Mouse (Mus musculus): ENCODE data around the gene Rerg.

Gene Rerg

GRCm38 (mm10) chr6:137161491-137162088, 8.7 kb downstream of the Rerg start:
- DNase-seq: no peak

DNA sequence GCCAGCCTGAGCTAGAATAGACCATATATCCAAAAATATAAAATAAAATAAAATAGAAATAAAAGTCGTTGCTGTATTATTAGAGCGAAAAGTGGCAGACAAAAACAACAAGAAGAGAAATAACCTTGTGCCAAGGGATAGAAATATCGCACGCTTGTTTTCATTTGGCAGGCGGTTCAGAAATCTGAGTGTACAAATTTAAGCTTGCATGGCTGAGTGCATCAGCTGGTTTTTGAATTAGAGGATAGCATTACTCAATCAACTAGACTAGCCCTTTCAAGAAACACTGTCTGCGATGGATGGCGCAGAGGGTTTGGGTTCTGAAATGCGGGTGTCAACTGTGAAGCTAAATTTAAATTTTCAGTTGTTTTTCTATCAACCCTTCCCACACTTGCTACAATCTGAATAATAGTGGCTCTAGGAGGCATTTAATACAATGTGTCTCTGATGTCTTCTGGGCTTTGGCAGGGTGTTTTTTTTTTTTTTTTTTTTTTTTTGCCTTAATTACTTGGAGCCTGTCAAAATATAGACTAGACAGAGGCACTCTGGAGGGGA, 10.8 kb downstream of the Rerg start:
- DNase-seq: no peak

GRCm38 (mm10) chr6:137156437-137157219, 13.7 kb downstream of the Rerg start:
- peak; percentile 38 for DNase-seq

DNA sequence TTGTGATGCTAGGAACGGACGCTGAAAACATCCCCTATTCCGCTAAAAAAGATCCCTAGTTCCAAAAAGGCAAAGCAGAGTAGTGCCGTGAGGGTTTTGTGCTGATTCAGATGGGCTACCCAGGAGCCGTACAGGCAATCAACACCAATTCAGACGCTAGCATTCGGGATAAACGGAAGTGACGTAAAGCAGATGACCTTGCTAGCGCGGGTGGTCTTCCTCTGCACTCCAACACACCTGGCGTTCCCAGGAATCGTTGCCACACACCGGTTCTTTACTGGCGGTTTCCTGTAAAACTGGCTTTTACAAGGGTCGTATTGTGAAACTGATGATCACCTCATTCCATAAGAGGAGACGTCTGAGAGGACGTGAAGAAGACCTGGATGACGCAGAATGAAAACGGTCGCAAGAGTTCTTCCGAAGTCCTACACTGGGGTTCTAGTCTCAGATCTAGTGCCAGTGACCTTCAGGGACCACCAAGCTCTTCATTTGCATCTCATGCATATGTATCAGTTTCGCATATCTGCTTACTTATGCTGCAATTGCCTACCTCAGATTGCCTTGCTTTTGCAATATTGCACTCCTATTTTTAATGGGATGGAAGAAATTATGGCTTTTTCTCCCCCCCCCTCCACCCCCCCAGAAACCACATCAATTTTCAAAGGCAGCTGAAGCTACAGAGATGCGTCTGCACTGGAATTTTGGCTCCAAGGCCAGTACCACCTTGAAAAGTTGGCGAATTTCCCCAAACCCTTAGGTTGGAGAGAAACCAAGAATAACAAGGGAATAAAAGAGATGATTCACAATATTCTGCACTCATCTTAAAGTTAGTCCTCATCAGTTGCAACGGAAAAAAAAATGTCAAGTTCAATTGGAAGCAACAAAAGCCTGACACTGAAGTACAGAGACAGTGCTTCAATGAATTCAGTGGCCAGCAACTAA, 14.8 kb downstream of the Rerg start:
- DNase-seq: no peak

DNA sequence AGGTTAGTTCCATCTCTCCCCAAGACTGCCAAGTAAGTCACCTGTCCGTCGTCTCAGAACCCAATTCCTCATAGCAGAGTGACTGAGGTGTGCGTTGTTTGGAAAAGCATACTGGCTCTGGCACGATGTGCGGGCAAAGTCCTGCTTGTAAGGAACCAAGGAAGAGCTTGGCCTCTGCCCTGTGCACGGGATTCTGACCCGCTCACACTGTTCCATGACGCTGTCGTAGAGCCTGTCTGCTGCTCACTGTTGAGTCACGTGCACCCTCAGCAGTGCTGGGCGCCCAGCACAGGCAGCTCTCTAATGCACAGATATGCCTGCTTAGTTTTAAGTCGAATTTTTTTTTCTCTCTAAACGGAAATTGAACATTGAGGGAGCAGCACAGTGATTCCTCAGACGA, 17.3 kb downstream of the Rerg start:
- no peak for DNase-seq

GRCm38 (mm10) chr6:137151015-137151414, 19.3 kb downstream of the Rerg start:
- no peak for DNase-seq

GRCm38 (mm10) chr6:137149833-137150232, 20.5 kb downstream of the Rerg start:
- no peak for DNase-seq

- DNase-seq: no peak
Measured at GRCm38 (mm10) chr6:137146910-137147309, 23.4 kb downstream of the Rerg start.

DNA sequence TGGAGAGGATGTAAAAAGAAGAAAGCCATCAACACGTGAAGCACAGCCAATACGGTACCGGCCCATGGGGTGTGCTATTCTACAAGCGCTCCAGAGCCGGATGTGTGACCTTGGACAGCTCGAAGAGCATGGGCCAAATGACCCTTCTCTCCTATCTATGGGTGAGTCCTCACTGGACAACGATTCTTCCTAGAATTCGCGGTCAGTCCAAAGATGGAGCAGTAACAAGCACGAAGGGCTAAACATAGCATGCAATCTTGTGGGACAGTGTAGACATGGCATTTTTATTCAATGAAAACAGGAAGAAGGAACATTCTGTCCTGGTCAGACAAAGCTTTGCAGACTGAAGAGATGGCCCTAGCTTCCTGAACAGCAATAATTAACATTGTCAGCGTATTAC, 24.7 kb downstream of the Rerg start:
- no peak for DNase-seq

- DNase-seq: no peak
Measured at GRCm38 (mm10) chr6:137144958-137145535, 25.2 kb downstream of the Rerg start.

- no peak for DNase-seq
Measured at GRCm38 (mm10) chr6:137144526-137144840, 25.8 kb downstream of the Rerg start.

DNA sequence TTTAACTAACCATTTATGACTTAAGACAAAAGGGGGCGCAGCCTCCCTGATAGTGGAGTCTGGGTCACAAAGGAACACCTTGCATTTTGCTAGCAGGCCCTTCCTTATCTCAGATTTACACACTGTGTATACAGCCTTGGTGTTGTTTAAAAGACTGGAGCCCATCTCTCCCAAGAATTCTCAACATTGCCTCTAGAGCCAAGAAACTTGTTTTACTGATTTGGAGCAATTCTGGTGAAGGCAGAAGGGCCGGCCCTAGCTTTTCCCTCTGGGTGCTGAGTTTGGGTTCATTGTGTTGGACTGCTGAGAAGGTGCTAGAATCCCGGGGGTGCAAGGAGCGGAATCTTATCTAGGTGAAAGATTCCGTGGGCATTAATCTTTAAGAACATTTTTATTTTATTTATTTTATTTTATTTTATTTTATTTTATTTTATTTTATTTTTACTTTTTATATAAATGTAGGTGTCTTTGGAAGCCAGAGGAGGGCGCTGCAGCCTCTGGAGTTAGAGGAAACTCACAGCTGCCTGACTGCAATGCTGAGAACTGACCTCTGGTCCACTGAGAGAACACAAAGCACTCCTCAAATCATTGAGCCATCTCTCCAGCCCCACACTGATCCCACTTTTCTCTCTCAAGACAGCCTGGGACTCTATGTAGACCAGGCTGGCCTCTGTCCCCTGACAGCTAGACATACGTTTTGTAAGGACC, 26.3 kb downstream of the Rerg start:
- no peak for DNase-seq

DNA sequence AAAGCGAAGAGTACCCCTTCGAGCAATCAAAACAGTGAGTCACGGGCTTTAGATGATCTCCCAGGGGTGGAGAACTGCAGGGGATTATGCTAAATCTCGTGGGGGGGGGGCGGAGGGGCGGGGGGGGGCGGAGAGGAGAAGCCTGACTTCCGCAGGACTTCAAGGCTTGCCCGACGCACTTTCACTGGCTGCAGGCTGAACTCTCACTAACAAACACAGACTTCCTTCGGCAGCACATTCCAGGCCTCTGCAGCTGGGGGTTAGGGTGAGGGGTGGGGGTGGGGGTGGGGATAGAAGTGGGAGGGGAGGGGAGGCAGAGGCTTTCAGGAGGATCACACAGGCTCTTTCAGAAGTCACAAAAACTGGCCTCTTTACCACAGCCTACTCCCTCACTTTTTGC, 27.5 kb downstream of the Rerg start:
- peak; percentile 15 for DNase-seq

- DNase-seq: no peak
Measured at GRCm38 (mm10) chr6:137141247-137141820, 29.0 kb downstream of the Rerg start.

DNA sequence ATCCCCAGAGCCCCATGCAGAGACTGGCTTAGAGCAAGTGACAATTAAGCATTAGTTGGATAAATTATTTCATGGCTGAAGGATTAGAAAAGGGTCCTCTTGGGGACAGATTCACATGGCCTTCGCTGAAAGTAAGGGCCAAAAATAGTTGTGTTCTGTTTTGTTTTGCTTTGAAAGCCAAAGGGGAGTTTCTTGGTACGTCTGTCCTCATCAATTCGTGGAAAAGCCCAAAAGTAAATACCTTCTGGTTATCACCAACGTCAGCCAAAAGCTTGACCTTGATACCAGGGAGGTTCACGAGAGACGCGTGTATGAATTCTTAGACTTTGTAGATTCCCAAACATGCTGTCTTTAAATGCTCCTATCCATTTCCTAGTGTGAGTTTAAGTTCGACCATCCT, 31.5 kb downstream of the Rerg start:
- DNase-seq: no peak

DNA sequence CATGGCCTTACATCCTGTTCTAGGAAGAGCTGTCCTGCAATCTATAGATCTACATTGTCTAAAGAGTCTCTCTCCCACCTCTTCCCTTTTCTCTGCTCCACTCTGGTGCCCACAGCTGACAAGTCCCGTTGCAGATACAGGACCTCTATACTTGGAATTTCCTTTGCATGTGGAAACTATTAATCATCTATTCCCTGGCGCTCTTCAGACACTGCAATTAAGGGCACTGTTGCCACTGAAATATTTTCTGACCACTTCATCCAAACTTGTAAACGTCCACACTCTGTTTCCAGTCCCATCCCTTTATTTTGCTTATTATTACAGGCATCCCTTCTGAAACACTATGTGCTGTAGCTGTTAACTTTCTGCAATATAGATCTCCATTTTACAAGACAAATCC, 31.9 kb downstream of the Rerg start:
- DNase-seq: no peak

DNA sequence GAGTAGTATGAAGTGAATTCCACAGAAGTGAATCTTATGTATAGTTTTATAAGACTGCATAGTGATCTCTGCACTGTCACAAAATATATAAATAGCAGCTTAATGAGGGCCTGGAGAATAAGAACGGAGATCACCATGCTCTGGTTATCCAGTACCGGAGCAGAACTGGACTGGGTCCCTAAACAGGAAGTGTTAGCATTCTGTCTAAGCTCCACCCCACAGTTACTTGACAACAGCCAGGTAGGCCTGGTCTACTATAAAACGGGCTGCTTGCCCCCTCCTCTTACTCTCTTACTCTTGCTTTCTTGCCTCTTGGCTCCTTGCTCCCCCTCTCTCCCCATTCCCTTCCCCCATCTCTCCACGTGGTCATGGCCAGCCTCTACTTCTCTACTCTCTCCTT, 33.9 kb downstream of the Rerg start:
- no peak for DNase-seq

- DNase-seq: no peak
Measured at GRCm38 (mm10) chr6:137135506-137136391, 34.5 kb downstream of the Rerg start.

DNA sequence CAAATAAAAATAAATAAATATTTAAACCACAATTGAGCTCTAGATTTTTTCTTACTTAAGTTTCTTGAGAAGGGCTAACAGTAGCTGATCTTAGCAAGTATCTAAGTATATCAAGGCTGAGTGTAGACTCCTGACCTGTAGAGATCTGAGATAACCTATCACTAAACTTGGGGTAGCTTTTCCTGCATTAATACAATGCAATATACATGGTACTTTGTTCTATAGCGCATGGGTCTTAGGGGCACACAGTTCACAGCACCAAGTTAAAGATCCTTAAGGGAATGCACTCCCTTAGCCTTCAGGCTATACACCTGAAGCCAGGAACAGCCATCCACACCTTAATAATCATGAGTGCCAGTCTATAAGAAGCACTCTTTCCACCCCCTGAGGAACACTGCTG, 38.5 kb downstream of the Rerg start:
- DNase-seq: no peak

GRCm38 (mm10) chr6:137131349-137131748, 38.9 kb downstream of the Rerg start:
- DNase-seq: no peak

GRCm38 (mm10) chr6:137126861-137127260, 43.4 kb downstream of the Rerg start:
- DNase-seq: no peak

Data from thymus, postnatal 4 days (tissue).